Mouse (Mus musculus): ENCODE measurements around the gene Pole. TPM values are rescaled to one million over a fixed set of nuclear protein-coding genes. Genes with fewer than 3 reads are reported as not detected.
A peak's percentile ranks its signal among the peaks of the same experiment; 100 is the strongest.

The Pole gene
- total RNA-seq (2021): 1 to 10 TPM in 1 of 2 experiments, under 1 TPM in 1; 0.98 to 1.5 TPM
- long read RNA-seq, experiment 1: 0 reads
- long read RNA-seq, experiment 2: 0 reads

DNA sequence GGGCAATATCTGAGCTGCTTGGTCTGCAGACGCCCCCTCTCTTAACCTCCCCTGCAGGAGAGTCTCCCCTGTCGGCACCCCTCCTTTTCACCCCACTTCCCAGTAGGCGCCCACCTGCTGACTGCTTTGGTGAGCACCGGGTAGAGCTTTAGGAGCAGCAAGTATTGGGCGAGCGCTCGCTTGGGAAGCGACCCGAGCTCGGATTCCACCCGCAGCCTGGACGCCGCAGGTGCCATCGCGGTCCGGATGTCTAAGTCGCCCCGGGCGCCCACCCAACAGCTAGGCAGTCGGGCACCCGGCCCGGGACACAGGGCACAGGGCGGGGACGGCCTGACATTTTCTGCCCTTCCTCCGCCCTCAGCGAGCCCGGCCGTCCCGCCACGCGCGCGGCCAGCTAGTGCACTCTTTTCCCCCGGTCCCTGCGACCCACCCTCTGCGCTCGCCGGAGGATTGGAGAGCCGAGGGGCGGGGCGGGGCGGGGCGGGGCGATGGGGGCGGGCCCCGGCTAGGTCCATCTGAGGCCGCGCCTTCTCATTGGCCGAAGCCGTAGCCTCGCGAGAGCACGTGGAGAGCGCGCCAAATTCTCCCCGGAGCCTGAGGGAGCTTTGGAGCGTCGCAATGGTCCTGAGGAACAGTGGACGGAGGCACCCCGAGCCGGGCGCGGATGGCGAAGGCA, at the start of gene Pole, which contains the start of gene Pxmp2:
Gene Pole (plus strand): TSS at position 537 of the 676 bp plus-strand sequence.
Gene Pxmp2 (minus strand): TSS at position 417 of the 676 bp plus-strand sequence.
- DNase-seq (ENCODE audit: extremely low spot score in 1 of 2, low spot score in 2 of 2): peak; percentile 80 to 82
- intact Hi-C loops (cut with DNase I): loop anchor here (2.0 kb wide), 1 partner anchor 53 kb away; no protein-coding TSS in a partner anchor
- Histone ChIP-seq H3K27ac (peak within 1 kb of the TSS; percentile 32; the same call in 1 of the 2 replicates), H3K4me3 (peak within 1 kb of the TSS; percentile 74)
- TF ChIP-seq CTCF (IDR thresholded peaks at IDR 0.05): no peak

DNA sequence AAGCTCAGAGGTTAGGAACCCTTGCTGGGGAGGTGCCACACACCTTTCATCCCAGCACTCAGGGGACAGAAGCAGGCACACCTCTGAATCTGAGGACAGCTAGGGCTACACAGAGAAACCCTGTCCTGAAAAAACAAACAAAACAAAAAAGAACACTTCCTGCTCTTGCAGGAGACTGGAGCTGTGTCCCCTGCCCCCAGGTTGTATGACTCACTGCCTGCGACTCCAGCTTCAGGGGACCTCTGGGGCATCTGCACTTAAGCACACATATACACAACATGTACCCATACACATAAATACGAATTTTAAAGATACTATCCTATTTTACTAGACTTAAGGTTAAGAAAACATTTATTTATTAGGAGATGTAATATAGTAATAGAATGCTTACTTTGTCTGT, 42.0 kb upstream of the Pole start:
- Histone ChIP-seq H3K27ac (no peak overlapping the region), H3K4me3 (no peak overlapping the region)
- intact Hi-C loops (cut with DNase I): no loop called here
- no peak for TF ChIP-seq CTCF (IDR thresholded peaks at IDR 0.05)
- DNase-seq (ENCODE audit: extremely low spot score in 1 of 2, low spot score in 2 of 2): no peak

DNA sequence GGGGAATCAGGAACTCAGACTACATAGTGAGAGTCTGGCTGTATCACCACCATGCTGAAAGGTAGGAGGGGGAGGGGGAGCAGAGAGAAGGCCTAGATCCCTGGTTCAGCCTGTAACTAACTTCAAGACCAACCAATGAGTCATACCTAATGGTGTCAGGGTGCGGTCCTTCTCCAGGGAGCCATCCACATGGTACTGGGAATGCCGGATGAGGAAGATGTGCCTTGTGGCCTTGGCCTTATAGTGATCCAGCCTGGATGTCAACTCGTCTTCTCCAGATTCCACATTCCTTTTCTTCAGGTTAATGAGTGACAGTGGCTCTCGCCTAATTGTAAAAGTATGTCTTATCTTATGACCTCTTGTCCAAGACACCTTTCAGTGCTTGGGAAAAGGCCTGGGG, 19.2 kb upstream of the Pole start:
- no peak for TF ChIP-seq CTCF (IDR thresholded peaks at IDR 0.05)
- no peak overlapping the region for H3K4me3 ChIP-seq
- H3K27ac ChIP-seq: no peak overlapping the region
- intact Hi-C loops (cut with DNase I): no loop called here
- DNase-seq (ENCODE audit: extremely low spot score in 1 of 2, low spot score in 2 of 2): no peak

DNA sequence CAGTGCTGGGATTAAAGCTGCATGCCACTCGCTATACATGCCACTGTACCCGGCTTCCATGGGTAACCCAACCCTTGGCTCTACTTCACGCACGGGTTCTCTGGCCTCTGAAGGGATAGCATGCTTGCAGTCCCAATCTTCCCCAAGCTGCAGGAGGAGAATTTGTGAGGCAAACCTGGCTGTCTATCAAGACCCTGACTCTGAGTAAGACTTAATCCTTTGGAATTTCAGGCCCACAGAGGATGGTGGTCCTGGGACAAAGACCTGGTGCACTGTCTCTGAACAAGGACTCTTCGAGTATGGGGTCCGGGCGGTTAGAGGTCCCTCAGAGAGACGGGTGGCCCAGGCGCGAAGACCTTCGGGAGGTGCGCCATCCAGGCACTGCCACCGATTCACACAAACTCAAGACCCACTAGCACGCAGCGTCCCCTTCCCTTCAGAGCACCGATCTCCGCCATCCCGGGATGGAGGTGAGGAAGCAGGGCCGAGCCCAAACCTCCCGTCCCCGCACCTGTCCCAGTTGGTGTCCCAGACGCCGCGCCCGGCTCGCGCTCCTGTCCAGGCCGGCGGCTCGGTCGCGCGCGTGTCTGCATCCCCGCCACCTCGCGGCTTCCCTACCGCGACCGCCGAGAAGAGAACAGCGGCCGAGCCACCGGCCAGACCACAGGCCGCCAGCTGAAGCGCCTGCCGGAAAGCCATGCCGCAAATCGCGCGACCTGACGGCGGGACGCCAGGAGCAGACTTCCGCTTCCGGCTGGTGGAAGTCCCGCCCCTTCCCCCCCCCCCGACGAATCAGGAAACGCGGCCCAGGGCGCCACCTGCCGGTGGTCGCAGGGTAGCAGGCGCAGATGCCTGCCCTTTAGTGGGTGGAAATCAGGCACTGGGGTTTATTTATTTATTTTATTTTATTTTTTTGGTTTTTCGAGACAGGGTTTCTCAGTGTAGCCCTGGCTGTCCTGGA, 16.7 kb upstream of the Pole start, which contains the start of gene Pgam5:
Gene Pgam5 (minus strand): TSS at position 773 of the 961 bp plus-strand sequence.
- intact Hi-C loops (cut with DNase I): no loop called here
- Histone ChIP-seq H3K4me3 (peak within 1 kb of the TSS; percentile 77), H3K27ac (peak within 1 kb of the TSS; percentile 51)
- TF ChIP-seq CTCF (IDR thresholded peaks at IDR 0.05): peak; percentile 84
- peak; percentile 87 to 89 for DNase-seq (ENCODE audit: extremely low spot score in 1 of 2, low spot score in 2 of 2)

DNA sequence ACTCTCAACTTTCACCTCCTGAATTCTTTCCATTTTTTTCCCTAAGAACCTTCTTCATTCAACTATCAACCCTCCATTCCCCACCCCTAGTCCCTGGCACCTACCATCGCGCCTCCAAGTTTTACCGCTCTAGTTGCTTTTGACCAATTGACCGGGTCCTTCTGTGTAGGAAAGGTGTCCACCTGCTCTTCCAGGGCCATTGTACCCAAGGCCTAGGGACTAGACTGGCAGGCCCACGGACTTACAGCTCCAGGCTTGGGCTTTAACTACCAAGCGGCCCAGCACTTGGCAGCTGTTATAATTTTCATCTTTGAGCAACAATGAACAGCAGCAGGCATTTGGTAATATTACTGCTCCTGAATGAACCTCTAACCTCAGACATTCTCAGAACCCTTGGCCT, 15.9 kb upstream of the Pole start:
- no peak for TF ChIP-seq CTCF (IDR thresholded peaks at IDR 0.05)
- no peak overlapping the region for H3K27ac ChIP-seq
- no peak for DNase-seq (ENCODE audit: extremely low spot score in 1 of 2, low spot score in 2 of 2)
- H3K4me3 ChIP-seq: no peak overlapping the region
- intact Hi-C loops (cut with DNase I): no loop called here

DNA sequence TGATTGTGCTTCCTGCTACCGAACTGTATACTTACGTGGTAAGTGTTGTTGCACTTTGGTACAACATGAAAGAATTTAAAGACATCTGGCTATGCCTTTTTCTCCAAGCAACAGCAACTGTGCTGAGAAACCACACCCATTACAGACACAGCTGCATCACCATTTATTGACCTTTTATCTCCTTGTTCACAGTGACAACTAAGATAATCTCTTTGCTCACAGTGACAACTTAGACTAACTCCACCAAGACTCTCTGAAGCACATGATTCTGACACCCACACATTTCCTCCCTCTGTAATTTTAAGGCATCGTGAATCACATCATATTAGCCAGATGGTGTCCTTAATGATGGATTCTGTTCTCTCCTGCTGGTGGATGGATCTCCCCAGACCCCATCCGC, 12.0 kb upstream of the Pole start:
- no peak for TF ChIP-seq CTCF (IDR thresholded peaks at IDR 0.05)
- Histone ChIP-seq H3K4me3 (no peak overlapping the region), H3K27ac (no peak overlapping the region)
- intact Hi-C loops (cut with DNase I): no loop called here
- no peak for DNase-seq (ENCODE audit: extremely low spot score in 1 of 2, low spot score in 2 of 2)

DNA sequence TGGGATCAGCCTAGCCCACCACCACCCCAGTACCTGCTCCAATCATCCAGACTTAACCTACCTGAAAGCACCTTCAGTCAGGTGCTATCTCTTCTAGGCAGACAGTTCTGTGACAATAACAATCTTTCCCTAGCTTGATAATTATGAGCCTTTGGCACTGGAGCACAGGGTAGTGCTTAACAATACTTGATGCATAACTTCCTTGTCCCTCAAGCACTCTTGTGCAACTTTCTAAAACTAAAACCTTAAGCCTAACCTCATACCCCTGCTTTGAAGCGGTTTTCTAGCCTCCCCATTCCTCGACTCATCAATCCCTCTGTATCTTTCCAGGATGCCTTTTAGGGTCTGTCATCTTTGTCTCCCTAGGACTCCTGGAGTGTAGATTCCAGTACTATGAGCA, 11.3 kb upstream of the Pole start:
- no peak for TF ChIP-seq CTCF (IDR thresholded peaks at IDR 0.05)
- intact Hi-C loops (cut with DNase I): no loop called here
- no peak for DNase-seq (ENCODE audit: extremely low spot score in 1 of 2, low spot score in 2 of 2)
- Histone ChIP-seq H3K27ac (no peak overlapping the region), H3K4me3 (no peak overlapping the region)

DNA sequence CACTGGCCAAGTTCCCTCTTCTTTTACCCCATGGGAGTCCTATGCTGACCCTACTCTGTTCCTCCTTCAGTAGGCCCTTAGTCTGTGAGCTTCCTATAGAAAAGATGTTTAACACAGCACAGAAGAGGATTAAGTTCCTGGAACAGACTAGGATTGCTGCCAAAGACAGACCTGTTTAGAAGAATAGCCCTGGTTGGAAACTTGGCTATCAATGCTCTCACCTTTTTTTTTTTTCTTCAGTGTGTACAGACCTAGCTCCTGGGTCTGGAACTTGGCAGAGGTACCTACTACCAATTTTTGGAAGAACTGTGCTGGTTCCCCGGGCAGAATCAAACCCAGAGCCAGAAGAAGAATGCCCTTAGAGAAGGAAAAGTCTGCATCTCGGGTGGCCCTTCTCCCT, 9.7 kb upstream of the Pole start:
- Histone ChIP-seq H3K27ac (no peak overlapping the region), H3K4me3 (no peak overlapping the region)
- TF ChIP-seq CTCF (IDR thresholded peaks at IDR 0.05): no peak
- no peak for DNase-seq (ENCODE audit: extremely low spot score in 1 of 2, low spot score in 2 of 2)
- intact Hi-C loops (cut with DNase I): no loop called here

DNA sequence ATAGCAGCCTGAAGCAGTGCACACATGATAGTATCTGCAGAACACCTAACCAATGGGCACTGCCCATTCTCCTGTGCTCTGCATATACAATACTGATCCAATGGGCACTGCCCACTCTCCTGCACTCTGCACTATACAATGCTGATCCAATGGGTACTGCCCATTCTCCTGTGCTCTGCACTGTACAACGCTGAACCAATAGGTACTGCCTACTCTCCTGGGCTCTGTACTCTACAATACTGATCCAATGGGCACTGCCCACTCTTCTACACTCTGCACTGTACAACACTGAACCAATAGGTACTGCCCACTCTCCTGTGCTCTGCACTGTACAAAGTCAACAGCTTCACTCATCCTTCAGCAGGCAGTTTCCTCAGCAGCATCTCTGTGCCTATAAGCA, 9.2 kb upstream of the Pole start:
- TF ChIP-seq CTCF (IDR thresholded peaks at IDR 0.05): no peak
- DNase-seq (ENCODE audit: extremely low spot score in 1 of 2, low spot score in 2 of 2): no peak
- Histone ChIP-seq H3K4me3 (no peak overlapping the region), H3K27ac (no peak overlapping the region)
- intact Hi-C loops (cut with DNase I): no loop called here

DNA sequence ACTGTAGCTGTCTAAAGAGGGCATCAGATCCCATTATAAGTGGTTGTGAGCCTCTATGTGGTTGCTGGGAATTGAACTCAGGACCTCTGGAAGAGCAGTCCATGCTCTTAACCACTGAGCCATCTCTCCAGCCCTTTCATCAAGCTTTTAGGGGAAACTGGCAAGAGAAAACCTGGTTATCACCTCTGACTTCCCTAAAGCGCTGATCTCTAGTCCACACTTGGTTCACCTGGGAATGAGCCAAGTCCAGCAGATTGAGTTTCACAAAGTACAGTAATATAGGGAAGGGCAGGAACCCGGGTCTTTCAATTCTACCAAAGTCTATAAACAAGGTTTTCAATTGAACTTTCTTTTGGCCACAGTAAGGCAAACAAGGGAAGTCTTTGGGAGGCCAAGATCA, 4.1 kb upstream of the Pole start:
- no peak for DNase-seq (ENCODE audit: extremely low spot score in 1 of 2, low spot score in 2 of 2)
- TF ChIP-seq CTCF (IDR thresholded peaks at IDR 0.05): no peak
- Histone ChIP-seq H3K27ac (no peak overlapping the region), H3K4me3 (no peak overlapping the region)
- intact Hi-C loops (cut with DNase I): no loop called here

DNA sequence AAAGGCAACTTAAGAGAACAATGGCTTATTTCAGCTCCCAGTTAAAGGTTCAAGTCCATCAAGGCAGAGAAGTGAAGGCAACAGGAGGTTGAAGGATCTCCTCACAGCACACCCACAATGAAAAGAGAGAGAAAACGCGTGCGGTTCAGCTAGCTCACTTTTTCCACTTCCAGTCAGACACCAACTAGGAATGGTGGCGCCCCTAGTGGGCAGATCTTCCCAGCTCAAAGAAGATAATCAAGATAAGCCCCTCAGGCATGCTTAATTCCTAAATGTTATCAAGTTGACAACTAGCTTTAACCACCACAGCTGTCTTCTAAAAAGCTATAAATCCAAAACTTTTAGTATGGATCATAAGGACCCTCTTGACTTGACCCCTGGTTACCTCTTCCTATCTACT, 1.6 kb upstream of the Pole start:
- intact Hi-C loops (cut with DNase I): loop anchor here (2.0 kb wide), 1 partner anchor 52 kb away; no protein-coding TSS in a partner anchor
- DNase-seq (ENCODE audit: extremely low spot score in 1 of 2, low spot score in 2 of 2): no peak
- no peak overlapping the region for H3K4me3 ChIP-seq
- TF ChIP-seq CTCF (IDR thresholded peaks at IDR 0.05): peak; percentile 54
- H3K27ac ChIP-seq: no peak overlapping the region

DNA sequence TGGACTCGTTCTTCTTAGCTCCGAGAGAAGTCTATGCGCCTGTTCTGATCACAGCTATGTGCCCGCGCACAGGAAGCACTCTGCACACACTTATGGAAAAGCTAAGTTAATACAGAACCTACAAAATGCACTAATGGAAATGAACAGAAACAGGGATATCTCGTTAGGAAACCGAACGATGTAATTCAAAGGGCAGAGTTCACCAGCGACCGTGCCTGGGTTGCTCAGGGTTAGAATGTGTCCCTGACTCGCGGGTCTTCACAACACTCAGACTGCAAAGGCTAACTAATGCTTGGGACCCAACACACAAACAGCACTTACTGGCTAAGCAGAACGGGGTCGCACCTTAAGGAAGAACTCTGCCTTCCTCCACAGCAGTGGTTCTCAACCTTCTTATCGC, 950 bp upstream of the Pole start:
- intact Hi-C loops (cut with DNase I): loop anchor here (2.0 kb wide), 1 partner anchor 52 kb away; no protein-coding TSS in a partner anchor
- no peak overlapping the region for H3K27ac ChIP-seq
- TF ChIP-seq CTCF (IDR thresholded peaks at IDR 0.05): no peak

More for the DNA sequence above, 950 bp upstream of the Pole start:
- DNase-seq (ENCODE audit: extremely low spot score in 1 of 2, low spot score in 2 of 2): no peak
- peak overlapping the region; percentile 74 for H3K4me3 ChIP-seq
